Comparison of ENCODE assay signal across 23 mouse cellular contexts in genomic region chr3:37161096-37161495, GRCm38 (mm10). TPM values are rescaled to one million over a fixed set of nuclear protein-coding genes. Genes with fewer than 3 reads are reported as not detected.
A peak's percentile ranks its signal among the peaks of the same experiment; 100 is the strongest.
DNase-seq lines count a peak whose midpoint lies in the region; ATAC-seq and TF ChIP-seq lines count a peak whose summit lies in the region.
"Had no signal": no experiment of that assay in that cellular context is flagged by ENCODE, and none has a peak within 500 bp of the region (broad histone marks: within the 10 kb centered on the region; RNA-seq: fewer than 3 reads in every experiment).

No protein-coding gene starts in this region.

- no peak overlapping the region for H3K4me3 ChIP-seq in myocyte
- H3K4me3 ChIP-seq: embryonic facial prominence, embryonic 15.5 days; erythroblast, embryonic 14.5 days; forebrain, embryonic 15.5 days; heart, embryonic 13.5 days; hindbrain, embryonic 12.5 days; intestine, embryonic 15.5 days had no signal

- H3K79me2 ChIP-seq in myocyte (ENCODE audit: control insufficient read depth, insufficient read depth): no peaks in the 10 kb centered on the region

- H3K27me3 ChIP-seq in myocyte (ENCODE audit: control insufficient read depth, insufficient read depth, insufficient read length): no peaks in the 10 kb centered on the region
- H3K27me3 ChIP-seq: embryonic facial prominence, embryonic 15.5 days; forebrain, embryonic 15.5 days; heart, embryonic 13.5 days; hindbrain, embryonic 12.5 days; intestine, embryonic 15.5 days had no signal

- ATAC-seq in CD4-positive, CD25-positive, alpha-beta regulatory T cell, adult 4 months: peak; percentile 34
- no peak for ATAC-seq in megakaryocyte, adult 5-6 weeks (ENCODE audit: poor library complexity, severe bottlenecking)
- ATAC-seq: forebrain, embryonic 15.5 days; hindbrain, embryonic 16.5 days; intestine, embryonic 15.5 days had no signal

- DNase-seq in heart, adult 11 months: peak; percentile 59
- no peak for DNase-seq in heart, postnatal 36 days
- DNase-seq in NIH3T3 (ENCODE audit: low read depth): peak; percentile 18
- no peak for DNase-seq in left cerebral cortex, adult 18-20 months (ENCODE audit: low spot score in 2 of 2)
- DNase-seq: adrenal gland, adult 2 months; adrenal gland, postnatal 25 days; cerebellum, adult 18-20 months; cerebellum, adult 9-11 months; cerebellum, postnatal 36 days; gastrocnemius, postnatal 25 days; heart, postnatal 4 days had no signal

- no peak overlapping the region for H3ac ChIP-seq in myocyte (ENCODE audit: control insufficient read depth, insufficient read length)

- peak overlapping the region; percentile 60 for H3K4me2 ChIP-seq in myocyte (ENCODE audit: low read depth)
- H3K4me2 ChIP-seq: embryonic facial prominence, embryonic 15.5 days; forebrain, embryonic 15.5 days; heart, embryonic 13.5 days; hindbrain, embryonic 12.5 days; intestine, embryonic 15.5 days had no signal

- TF ChIP-seq POLR2A in myocyte (IDR thresholded peaks at IDR 0.05; ENCODE audit: insufficient read length, low read depth): no peak

- no peaks in the 10 kb centered on the region for H3K36me3 ChIP-seq in myocyte (ENCODE audit: control insufficient read depth, insufficient read depth)
- H3K36me3 ChIP-seq: embryonic facial prominence, embryonic 15.5 days; forebrain, embryonic 15.5 days; heart, embryonic 13.5 days; hindbrain, embryonic 12.5 days; intestine, embryonic 15.5 days had no signal

- intact Hi-C loops in heart, postnatal 36 days (cut with DNase I): no loop called here

TF ChIP-seq in myocyte, 11 proteins besides CTCF, POLR2A, EP300 and RAD21:
- no peak for TF ChIP-seq CEBPB (IDR thresholded peaks at IDR 0.05; ENCODE audit: insufficient read depth, poor library complexity, severe bottlenecking)
- no peak for TF ChIP-seq MYOG (IDR thresholded peaks at IDR 0.05; ENCODE audit: control insufficient read depth in 1 of 3, insufficient read depth in 1 of 3, insufficient read length in 2 of 3, low read depth in 2 of 3)
- TF ChIP-seq SRF (IDR thresholded peaks at IDR 0.05; ENCODE audit: control insufficient read depth, insufficient read length, low read depth): no peak

RNA-seq across cellular contexts. Expression of gene Il2, which starts 35.3 kb away (rescaled TPM):
- total RNA-seq in heart, postnatal 36 days (2021): not detected
- 1 to 10 TPM in 1 of 2 experiments, under 1 TPM in 1; 0.60 to 1.0 TPM for polyA plus RNA-seq in CD4-positive, CD25-positive, alpha-beta regulatory T cell, adult 4 months (2017; shearing (Covaris generic))
- polyA plus RNA-seq in myocyte (2012; fragmentation: generic; extraction: Trizol): not detected
- 0.18 and 0.89 TPM in 2 replicates for total RNA-seq in megakaryocyte, adult 5-6 weeks (2015)
- total RNA-seq in megakaryocyte, adult 5-6 weeks (2017): not detected in 2 replicates
- total RNA-seq in left cerebral cortex, adult 18-20 months (2021): not detected
- total RNA-seq: adrenal gland, adult 2 months; adrenal gland, postnatal 25 days; gastrocnemius, postnatal 25 days; granulocyte monocyte progenitor cell, adult 5-6 weeks; heart, postnatal 4 days; MEL had no signal
- polyA plus RNA-seq: adrenal gland, adult 2 months; erythroblast, embryonic 14.5 days had no signal

Comparison
In these comparisons a context has a peak if more than half of its experiments do, and no peak if none do; other contexts are left out.
1. DNase-seq: peak in heart, adult 11 months (single experiment) and NIH3T3 (single experiment); none in heart, postnatal 36 days (0 of 2) and left cerebral cortex, adult 18-20 months (0 of 2).